Mouse (Mus musculus): ENCODE results near the gene Tnk2. TPM values are rescaled to one million over a fixed set of nuclear protein-coding genes. Genes with fewer than 3 reads are reported as not detected.

The Tnk2 gene
- 155 and 164 TPM in 2 replicates for polyA plus RNA-seq (2012)

DNA sequence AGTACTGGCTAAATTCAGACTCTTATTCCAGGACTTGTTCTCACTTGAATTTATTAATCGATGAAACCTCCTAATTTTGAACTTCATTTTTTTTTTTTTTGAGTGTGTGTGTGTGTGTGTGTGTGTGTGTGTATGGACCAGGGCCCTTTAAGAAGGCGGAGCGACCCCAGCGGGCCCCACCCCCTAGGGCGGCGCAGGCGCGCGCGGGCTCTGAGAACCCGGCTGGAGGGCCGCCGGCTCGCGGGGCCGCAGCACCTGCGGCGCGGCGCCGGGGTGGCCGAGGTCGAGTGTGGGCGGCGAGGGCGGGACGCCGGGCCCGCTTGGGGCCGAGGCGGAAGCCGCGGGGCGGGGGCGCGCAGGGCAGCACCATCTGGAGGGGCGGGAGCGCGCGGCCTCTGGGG, at the start of gene Tnk2:
Gene Tnk2 (plus strand): TSS at position 214 of the 401 bp plus-strand sequence.
- TF ChIP-seq GATA1 (IDR thresholded peaks at IDR 0.05; ENCODE audit: low read length), result no peak

DNA sequence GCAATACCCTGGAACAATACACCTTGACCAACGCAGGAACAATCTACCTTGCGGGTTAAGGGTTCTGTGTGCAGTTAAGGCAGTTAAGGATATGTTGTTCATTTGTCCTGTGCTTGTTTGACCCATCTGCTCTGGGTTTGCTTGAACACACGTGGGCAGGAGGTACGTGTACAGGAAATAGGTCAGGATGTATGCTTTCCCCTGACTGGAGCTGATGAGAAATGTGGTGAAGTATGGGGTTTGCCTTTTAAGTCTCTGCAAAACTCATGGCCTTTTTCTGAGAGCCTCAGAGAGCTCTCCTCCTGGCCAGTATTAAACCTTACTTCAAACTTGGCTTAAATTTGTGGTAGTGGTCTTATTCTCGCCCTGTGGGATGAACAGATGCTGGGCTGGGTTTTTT, 49.8 kb upstream of the Tnk2 start:
- no peak for TF ChIP-seq GATA1 (IDR thresholded peaks at IDR 0.05; ENCODE audit: low read length)

DNA sequence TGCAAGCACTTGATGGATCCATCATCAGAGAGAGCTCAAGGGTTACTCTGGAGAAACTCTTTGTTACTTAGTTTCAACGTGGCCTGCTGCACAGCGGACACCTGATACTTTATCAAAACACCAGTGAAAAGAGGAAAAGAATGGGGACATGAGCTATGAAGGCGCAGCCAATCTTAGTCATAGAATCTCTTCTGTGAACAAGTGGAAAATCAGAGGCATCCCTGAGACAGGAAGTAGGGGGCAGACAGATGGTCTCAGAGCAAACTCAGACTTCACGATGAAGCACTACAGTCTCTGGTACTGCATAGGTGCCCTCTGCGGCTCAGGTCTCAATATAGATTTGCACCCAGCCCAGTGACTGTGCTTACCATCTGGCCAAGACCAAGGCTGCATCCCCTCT, 49.0 kb upstream of the Tnk2 start:
- TF ChIP-seq GATA1 (IDR thresholded peaks at IDR 0.05; ENCODE audit: low read length), result no peak

DNA sequence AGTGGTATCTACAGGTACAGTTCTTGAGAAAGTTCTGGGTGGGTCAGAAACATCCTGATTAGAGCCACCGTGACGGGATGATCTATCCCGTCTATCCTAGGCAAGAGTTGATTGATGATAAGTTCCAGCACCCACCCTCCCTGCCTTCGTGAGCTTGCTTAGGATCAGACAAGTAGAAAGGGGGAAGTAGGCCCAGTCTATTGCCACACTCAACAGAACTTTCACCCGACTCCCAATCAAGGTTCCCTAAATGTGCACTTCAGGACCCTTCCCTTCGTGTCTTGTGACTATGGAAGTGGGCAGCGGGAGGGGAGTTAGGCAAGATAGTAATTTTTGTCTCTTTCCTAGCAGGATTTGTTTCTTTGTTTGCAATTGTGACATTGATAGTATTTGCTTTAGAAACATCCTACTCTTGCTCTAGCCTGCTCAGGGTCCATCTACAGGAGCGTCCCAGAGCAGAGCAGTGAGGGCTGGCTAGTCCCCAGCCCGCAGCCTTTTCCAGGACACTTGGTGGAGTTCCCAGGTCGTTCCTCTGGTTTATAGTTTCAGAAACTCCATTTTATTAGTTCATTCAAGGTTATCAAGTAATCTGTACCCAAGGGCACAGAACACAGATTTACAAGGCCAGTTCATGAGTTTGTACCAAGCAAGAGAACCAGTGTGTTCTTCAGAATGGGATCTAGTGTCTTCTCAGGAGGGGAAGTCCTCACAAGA, 48.4 kb upstream of the Tnk2 start:
- TF ChIP-seq GATA1 (IDR thresholded peaks at IDR 0.05; ENCODE audit: low read length), result no peak

DNA sequence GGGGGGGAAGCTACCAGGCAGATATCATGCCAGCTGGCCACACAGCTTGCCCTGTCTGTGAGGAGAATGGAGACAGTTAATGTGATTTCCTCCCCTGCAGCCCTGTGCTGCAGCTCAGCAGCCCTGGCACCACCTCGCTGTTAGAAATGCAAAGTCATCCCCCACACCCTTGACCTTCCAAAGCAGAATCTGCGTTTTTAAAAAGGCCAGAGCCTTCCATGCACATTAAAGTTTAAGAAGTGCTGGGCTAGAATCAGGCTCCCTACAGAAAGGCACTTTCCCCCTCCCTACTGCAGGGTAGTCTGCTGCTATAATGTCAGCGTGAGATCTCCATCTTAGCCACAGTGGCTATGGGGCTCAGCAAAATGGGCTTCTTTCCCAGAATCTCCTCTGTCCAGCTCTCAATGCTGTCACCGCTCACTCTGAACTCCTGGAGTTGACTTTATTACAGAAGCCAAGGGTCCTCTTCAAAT, 45.7 kb upstream of the Tnk2 start:
- TF ChIP-seq GATA1 (IDR thresholded peaks at IDR 0.05; ENCODE audit: low read length), result no peak

DNA sequence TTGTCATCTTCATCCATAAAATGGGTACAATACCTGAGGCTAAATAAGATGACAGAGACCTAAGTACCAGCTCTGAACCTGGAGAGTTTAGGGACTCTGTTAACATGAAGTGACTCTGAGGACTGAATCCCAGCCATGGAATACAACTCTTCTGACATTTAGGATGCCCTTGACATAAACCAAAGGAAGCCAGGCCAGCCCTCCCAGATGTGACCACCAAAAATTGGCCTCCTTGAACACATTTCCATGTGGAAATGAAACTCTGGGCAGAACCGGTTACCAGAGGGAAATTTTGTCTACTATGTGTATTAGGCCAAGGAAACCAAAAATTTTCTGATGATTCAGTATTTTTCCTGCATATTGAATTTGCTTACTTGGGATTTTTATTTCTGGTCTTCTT, 44.5 kb upstream of the Tnk2 start:
- no peak for TF ChIP-seq GATA1 (IDR thresholded peaks at IDR 0.05; ENCODE audit: low read length)

DNA sequence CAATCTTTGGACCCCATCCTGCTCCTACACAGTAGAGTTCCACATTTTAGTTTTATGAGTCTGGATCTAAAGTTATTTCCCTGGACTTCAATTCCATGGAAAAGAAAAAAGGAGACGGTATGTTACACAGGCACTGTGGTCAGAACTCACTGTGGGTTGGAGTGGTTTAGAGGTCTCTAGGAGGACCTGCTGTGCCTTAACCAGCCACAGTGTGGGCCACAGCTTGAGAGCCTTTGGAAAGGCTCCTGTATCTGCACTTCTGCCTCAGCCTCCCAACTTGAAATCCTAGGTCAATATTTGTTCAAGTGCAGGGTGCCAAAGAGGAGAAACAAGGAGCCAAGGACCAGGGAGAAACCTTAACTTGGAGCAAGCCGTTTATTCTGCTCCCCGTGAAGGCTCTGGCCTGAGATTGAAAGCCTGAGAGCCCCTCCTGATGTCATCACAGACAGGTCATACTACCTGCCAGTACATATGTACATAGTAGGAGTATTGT, 41.4 kb upstream of the Tnk2 start:
- TF ChIP-seq GATA1 (IDR thresholded peaks at IDR 0.05; ENCODE audit: low read length), result no peak

DNA sequence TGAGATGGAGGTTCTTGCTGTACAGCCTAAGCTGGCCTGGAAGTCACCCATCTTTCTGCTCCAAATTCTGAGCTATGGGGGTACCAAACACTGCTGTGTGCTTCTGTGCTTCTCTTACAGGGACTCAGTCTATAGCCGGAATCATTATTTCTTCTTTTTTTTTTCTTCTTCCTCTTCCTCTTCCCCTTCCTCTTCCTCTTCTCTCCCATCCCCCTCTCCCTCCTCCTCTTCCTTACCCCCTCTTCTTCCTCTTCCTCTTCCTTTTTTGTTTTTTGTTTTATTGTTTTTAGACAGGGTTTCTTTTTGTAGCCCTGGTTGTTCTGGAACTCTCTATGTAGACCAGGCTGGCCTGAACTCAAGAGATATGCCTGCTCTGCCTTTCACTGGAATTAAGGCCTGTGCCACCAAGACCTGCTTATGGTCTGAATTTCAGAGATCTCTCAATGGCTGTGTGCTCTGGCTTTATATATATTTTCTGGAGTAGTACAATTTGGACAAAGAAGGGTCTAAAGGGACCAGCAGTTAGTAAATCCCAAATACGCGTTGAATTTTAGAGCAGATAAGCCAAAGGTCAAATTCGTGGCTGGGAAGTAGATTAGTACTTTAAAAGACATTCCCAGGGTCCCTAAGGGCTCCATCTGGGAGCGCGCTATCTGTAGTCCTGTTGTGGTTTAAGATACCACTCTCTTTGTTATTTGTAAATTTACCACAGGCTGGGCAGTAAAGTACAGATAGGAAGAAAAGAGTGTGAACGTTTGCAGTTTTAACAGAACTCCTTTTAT, 35.9 kb upstream of the Tnk2 start:
- peak; percentile 54 for TF ChIP-seq GATA1 (IDR thresholded peaks at IDR 0.05; ENCODE audit: low read length)

DNA sequence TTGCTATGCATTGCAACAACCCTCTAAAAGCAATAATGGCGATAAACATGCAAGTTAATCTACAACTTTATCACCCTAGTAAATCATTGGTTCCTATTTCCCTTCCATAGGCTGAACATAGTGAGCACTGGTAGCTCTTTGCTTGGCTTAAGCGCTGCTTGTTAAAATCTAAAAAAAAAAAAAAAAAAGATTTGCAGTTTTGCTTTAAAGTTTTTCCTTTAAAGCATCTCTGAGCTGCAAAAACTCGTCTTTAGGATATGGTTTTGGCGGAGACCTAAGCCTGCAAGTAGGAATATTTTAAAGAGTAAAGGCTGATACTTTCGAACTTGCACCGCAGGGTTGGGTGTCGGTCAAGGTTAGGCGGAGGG, 35.3 kb upstream of the Tnk2 start:
- no peak for TF ChIP-seq GATA1 (IDR thresholded peaks at IDR 0.05; ENCODE audit: low read length)

DNA sequence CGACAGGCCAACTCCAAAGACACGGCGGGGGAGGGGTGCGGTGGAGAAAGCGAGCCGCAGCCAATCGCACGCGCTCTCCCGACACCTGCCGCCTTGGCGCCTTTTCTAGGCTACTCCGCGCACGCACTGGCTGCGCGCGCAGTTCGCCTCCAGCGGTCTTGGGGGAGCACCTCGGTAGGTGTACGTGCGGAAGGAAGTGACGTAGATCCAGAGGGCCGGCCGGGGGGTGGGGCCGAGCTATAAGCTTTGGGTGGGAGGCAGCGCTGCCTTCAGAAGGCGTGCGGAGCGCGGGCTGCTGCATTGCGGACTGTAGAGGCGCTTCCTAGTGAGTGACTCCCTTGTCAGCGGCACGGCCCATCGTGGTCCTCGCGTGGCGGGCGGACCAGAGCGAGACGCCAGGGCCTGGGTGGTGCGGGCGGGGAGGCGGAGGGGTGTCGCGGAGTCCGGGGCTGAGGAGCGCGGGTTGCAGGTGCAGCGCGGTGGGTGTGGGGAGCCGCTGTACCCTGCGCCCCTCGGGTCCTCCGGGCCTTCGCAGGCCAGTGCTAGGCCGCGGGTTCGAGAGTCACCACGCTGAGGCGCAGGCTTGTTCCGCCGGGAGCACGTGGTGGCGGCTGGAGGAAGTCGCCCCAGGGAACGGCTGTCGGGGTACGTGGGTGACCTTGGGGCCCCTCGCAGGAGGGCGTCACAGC, 34.8 kb upstream of the Tnk2 start, which contains the start of gene Tfrc:
Gene Tfrc (plus strand): TSS at position 209 of the 689 bp plus-strand sequence.
- no peak for TF ChIP-seq GATA1 (IDR thresholded peaks at IDR 0.05; ENCODE audit: low read length)

DNA sequence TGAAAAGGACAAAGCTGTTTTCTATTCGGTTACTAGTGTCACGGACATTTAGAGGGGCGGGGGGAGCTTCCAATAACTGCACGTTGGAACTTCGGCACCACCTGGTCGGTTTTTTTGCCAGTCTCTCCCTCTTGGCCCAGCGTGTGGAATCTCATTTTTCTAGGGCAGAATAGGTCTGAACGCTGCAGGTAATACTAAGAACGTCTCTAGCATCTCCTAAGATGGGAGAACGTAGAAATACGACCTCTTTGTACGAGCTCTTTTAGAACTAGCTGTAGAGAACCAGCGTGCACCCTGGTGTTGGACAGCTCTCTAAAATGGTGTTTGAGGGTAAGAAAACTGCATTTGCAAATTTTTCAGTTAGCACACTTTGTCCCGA, 34.3 kb upstream of the Tnk2 start:
- TF ChIP-seq GATA1 (IDR thresholded peaks at IDR 0.05; ENCODE audit: low read length), result no peak

DNA sequence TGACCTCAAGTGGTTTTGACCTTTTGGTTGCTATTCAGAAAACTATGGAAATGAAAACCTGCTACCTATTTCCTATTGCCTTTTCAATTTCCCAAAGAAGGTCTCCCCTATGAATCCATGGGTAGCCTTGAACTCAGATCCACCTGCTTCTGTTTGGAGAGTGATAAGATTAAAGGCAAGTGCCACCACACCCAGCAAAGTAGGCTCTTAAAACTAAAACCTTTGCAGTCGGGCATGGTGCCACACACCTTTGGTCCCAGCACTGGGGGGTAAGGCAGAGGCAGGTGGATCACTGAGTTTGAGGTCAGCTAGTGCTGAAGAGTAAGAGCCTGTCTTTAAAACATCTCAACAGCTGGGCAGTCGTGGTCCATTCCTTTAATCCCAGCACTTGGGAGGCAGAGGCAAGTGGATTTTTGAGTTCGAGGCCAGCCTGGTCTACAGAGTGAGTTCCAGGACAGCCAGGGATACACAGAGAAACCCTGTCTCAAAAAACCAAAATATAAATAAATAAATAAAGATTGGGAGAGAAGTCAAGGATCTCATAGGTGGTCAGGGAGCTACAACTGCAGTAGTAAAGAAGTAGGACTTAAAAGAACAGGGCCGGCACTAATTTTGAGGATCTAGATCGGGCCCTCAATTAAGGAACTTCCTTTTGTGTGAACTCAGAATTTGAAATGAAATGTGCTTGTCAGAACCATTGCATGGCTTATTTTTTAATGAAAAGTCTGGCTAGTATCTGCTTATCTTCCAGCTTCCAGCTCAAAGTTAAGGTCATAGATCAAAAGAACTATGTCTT, 33.0 kb upstream of the Tnk2 start:
- no peak for TF ChIP-seq GATA1 (IDR thresholded peaks at IDR 0.05; ENCODE audit: low read length)

DNA sequence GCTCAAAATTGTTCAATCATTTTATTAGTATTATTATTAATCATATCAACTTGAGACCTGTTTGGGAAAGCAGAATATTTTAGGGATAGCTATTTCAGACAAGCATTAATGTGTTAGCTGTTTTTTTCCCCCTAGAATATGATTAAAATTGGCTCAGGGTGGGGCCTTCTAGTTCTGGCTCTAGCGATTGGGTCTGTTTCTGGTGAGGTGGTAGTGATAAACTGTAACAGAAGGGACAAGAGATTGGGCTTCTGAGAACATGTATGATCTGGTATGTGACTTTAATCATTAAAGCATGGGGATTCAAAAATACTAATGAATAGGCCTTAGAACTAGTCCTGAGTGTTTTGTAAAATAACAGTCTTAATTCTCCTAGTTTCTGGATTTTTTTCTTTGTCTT, 31.6 kb upstream of the Tnk2 start:
- no peak for TF ChIP-seq GATA1 (IDR thresholded peaks at IDR 0.05; ENCODE audit: low read length)

DNA sequence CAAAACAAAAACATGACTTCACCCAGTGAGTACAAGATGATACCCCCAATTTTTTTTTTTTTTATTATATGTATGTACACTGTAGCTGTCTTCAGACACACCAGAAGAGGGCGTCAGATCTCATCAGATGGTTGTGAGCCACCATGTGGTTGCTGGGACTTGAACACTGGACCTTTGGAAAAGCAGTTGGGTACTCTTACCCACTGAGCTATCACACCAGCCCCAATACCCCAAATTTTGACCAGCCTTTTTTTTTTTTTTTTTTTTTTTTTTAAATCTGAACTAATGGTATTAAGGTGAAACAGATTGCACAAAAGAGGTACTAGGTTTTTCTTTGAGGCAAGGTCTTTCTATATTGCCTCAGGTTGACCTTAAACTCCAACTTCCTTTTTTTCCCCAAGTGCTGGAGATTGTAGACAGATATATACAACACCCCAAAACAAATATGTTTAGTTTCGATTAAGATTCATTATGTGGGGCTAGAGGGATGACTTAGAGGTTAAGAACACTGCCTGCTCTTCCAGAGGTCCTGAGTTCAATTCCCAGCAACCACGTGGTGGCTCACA, 30.3 kb upstream of the Tnk2 start:
- no peak for TF ChIP-seq GATA1 (IDR thresholded peaks at IDR 0.05; ENCODE audit: low read length)

DNA sequence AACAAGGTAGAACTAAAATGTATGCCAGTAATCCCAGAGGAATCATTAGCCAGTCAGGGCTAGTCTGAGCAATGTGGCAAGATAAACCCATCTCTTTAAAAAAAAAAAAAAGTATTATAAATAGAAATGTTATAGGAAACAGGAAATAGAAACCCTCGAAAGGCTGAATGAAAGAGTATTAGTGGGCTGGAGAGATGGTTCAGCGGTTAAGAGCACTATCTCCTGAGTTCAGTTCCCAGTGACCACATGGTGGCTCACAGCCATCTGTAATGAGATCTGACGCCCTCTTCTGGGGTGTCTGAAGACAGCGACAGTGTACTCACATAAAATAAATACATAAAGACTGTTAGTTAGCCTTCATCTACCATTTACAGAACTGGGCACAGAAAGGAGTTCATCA, 29.6 kb upstream of the Tnk2 start:
- TF ChIP-seq GATA1 (IDR thresholded peaks at IDR 0.05; ENCODE audit: low read length), result no peak

Measured in G1E-ER4 (cell line).